Mouse (Mus musculus) cerebellum, postnatal 10 days (tissue): ENCODE measurements around the gene Fam110a.

Source experiments
- DNase-seq, 2 experiments: peaks; one replicate each; pipeline ENCODE4 v3.0.0; 2021; ENCODE audit warnings: mixed read lengths in 2 of 2

The Fam110a gene

DNA sequence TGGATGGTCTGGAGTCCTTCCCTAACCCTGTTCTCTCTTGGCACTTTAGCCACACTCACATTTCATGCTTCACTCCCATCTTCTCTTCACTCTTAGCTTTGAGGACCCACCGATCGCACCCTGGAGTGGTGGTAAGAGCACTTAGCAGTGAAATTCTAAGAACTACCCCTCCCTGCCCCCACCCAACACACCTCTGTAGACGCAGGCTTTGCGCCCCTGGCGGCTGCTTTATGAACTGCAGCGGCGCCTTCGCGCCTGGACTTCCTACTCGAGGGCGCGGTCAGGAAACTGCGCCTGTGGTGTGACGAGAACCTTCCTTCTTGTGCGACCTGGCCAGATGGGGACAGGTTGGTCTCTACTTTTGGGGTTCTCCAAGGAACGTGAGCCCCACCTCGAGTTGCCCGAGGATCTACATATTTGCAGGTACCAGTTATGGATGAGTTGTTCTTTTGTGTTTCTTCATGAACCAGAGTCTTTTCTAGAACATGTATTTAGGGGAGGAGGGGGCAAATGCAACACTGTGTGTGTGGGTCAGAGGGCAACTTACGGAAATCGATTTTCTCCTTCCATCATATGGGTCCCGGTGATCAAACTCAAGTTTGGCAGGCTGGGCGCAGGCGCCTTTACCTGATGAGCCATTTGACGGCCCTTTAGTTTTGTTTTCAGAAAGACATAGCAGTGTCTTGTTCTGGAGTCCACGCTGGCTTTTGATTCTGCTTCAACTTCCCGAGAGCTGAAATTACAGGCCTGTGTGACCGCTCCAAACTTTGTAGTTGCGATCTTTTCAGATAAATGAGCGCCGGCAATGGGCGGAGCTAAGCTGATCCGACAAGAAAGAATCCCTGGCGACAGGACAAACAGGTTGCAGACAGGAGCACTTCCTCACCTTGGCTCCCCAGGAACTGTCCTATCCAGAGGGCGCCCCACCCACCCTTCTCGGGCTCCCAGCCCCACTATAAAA lies 16.5 kb upstream of the Fam110a start, which contains the start of gene Slc52a3:
TSS of gene Slc52a3 (plus strand) at position 283 of the 961 bp plus-strand sequence.
- DNase-seq = peak; percentile 93 to 96

DNA sequence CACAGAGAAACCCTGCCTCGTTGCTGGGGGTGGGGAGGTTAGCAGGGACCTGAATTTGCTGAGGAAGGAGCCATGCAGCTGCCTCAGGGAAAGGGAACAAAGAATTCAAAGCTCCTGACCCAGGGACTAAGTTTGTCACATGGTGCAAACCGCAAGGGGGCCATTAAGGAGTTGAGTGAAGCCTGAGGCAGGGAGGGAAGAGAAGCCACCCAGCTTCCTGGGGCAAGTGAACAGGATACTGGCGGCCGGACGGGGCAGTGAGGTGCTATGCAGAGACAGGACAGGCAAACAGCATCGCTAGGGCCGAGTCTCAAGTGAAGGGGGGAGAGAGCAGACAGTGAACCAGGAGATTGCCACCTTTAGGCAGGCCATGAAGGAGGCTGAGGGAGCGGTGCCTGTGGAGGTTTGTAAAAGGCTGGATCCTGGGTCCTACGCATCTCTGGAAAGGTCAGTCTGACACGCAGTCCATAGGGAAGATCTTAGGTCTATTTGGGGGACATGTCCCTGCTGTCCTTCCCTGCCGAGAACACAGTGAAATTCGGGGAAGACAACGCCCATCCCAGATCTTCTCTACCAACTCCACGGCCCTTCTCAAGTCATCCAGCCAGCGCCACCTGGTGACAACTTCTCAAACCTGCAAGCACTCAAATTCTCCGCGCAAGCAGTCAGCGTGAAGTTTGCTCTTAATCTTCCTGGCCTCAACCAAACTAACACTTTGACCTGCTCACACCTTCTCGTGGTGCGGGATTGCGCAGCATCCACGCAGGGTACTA lies 14.5 kb upstream of the Fam110a start:
- DNase-seq = peak; percentile 88 to 92

DNA sequence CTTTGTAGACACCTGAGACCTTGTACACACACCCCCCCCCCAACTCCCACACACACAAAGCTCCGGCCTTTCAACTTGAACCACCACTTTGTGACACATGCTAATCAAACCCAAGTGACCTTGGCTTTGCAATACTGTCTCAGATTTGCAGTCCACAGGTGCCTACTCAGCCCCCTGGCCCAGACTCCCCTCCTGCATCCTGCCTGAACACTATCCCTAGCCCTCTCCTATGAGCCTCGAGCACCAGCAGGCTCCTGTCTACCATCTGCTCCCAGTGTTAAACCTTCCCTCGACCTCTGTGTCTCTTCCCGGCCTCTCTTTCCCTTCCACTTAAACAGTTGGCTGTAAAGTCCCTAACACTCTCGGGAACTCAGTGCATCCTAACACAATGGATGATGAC lies 11.4 kb upstream of the Fam110a start:
- peak; percentile 54 to 62 for DNase-seq

DNA sequence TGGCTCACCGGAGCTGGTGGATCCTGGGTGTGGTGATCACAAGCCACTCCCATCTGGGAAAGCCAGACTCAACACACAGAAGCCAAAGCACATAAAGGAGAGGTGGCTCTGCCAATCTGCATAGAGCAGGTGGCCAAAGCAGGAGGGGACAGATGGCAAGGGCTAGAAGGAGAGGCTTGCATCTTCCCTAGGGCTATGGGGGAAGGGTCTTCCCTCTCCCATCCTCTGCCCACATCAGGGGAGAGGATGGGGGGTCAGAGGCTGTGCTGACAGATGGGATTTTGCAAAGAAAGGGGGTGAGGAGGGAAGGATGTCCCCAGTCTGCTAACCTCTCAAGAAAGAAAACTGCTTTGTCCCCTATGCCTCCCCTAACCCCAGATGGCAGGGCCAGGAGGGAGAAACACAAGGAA lies 11.0 kb upstream of the Fam110a start:
- peak; percentile 89 to 94 for DNase-seq

DNA sequence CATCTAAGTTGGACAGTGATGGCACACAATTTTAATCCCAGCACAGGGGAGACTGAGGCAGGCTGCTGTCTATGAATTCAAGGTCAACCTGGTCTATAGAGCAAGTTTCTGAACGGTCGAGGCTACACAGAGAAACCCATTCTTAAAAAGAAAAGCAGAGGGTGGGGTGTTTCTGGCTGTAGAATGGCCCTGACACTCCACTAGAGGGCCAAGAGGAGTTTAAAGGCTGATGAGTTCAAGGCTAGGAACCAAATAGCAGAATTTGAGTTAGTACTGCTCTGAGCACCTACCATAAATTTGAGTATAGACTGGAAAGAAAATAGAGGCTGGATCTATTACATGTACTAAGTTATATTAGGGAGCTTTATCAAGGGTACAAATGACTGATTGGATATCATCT lies 9.0 kb upstream of the Fam110a start:
- DNase-seq = no peak

DNA sequence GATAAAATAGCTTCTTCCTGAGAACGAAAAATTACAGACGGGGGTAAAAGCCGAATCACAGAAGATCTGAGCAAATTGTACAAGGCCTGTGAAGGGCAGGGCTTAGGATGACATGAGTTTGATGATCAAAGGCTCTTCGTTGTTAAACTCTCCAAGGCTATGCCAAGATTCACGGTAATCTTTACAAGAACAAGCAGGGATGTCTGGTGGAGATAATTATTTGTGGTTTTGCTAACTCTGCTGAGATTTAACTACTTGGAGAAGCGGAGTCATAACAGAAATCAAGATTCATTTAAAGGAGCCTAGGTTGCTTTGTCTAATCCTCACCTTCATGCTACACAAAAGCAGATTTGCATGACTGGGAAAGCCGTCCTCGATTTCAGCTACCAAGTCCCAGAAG lies 6.9 kb upstream of the Fam110a start:
- DNase-seq = no peak

DNA sequence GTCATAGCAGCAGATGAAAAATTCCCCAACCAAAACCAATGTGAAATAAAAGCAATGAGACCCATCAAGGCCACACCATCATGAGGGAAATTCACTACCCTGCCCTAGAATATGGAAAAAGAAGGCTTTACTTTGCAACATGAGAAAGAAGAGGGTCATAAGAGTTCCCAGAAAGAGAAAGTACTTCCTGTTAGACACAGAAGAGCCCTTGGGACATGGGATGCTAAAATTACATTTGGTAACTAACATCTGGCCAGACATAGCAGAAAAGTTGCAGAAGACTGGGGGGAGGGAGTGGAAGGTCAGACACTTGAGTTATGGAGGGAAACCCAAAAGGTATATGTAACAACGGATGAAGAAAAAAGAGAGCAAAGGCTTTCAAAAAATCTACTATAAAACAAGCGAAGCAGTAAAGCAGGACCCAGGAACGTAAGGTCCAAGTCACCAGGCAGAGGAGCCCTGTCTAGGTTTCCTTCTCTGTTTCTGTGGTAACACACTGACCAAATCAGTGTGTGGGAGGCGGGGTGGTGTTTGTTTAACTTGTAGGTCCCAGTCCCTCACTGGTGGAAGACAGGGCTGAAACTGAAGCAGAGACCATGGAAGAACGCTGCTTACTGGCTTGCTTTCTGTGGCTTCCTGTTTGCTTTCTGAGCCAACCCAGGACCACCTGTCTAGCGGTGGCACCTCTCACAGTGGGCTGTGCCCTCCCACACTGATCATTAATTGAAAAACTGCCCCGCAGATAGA lies 5.6 kb upstream of the Fam110a start:
- no peak for DNase-seq

DNA sequence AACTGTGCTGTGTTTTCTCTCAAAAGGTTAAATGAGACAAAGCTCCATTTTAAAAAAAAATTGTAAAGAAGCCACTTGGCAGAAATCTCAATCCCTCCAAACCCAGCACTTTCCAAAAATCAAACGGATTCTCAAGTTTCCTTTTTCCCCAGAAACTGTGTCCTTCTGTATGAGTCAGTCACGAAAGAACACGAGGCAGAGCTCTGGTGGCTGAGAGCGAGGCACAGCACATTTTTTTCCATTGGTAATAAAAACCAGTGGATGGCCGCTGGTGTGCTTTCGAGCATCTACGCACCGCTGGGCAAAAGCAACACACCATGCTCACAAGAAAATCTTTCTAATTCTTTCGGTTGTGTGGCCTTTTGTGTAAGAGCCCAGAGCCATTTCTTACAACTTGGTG lies 4.0 kb upstream of the Fam110a start:
- DNase-seq = no peak

DNA sequence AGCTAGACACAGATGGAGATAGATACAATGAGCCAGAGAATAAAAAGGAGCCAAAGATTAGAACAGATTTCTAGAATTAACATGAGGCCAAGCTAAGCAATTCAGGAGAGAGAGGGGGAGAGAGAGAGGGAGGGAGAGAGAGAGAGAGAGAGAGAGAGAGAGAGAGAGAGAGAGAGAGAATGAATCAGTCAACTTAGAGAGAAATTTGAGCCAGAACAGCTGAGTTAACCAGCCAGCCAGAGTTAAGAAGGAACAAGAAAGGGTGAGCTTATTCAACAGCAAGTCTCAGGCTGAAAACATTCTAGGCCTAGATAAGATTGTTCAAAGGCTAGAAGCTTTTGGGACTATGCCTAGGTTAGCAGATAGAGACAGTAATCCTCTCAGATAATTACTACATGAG lies 2.5 kb upstream of the Fam110a start:
- DNase-seq = no peak

DNA sequence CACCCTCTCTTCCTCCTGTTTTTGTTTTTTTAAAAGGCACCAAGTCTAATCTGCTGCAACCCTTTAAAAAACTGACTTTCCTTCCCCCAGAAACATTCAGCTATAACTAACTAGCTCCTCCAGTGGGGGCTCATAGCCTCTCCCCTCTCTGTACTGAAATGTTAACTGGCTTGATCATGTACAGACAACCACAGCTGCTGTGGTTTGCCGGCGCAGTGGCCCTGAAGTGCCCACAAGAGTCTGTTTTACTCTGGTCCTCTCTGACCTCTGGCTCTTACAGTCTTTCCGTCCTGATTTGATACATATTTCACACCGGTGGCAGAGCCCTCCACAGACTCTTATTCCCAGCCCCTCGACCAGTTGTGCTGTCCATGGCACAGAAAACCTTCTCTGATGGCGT lies 1.2 kb upstream of the Fam110a start:
- DNase-seq = no peak

DNA sequence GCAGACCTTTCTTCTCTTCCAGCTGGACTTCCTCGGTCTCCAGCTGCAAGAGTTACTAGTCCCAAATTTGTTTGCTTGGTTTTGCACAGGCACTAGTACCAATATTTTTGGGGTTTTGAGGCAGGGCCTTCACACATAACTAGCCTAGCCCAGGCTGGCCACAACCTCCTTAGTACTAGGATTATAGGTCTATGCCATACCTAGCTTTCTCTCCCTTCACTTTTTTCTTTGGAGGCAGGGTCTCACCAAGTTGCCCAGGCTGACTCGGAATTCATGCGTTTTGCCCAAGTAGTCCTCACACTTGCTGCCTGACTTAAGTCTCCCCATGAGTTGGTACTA lies 305 bp upstream of the Fam110a start:
- no peak for DNase-seq

DNA sequence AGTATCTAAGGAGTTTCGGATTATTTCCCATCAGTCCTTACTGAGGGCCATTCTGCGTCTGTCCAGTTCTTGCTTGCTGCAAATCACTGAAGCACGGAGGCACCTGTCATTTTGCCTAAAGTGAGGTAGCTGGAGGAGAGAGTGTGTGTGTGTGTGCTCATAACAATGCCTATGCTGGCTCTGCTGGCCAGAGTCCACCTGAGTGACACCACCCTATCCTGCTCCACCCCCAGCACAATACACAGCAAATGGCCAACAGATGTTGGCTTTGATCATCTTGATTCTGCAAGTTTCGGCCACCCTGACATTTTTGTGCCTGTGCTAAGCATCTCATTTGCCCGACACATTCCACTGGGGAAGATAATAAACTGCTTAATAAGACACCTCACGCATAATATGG lies 1.5 kb downstream of the Fam110a start:
- DNase-seq = peak in 1 of 2 experiments; percentile 33

DNA sequence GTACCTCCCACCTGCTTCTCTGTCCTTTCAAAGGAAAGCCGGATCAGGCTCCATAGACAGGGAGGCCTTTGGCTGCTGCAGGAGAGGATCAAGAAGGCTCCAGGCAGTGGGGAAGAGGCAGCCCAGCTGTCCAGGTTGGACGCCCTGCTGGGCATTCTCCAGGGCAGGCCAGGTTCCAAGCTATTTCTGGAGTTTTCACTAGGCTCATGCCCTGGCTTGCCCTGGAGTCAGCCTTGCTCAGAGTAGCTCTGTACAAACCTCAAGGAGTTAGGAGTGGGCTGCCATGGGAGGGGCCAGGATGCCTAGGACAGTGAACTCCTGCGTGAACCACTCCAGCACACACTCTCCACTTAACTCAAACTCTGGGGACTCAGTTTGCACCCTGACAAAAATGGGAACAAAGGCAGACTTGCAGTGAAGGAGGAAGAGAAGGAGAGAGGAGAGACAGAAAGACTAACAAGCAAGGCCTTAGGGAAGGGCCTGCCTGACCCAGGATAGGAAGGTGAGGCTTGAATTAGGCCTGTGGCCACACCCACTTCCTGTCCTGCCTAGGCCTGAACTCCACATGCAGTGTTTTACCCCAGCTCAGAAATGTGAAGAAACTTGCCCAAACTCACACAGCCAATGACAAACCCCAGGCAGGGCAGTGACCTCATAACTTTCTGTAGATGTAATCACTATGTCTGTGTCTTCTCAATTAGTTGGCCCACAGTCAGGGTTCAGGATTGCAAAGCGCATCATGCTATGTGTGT lies 2.2 kb downstream of the Fam110a start:
- DNase-seq = peak; percentile 79 to 86

DNA sequence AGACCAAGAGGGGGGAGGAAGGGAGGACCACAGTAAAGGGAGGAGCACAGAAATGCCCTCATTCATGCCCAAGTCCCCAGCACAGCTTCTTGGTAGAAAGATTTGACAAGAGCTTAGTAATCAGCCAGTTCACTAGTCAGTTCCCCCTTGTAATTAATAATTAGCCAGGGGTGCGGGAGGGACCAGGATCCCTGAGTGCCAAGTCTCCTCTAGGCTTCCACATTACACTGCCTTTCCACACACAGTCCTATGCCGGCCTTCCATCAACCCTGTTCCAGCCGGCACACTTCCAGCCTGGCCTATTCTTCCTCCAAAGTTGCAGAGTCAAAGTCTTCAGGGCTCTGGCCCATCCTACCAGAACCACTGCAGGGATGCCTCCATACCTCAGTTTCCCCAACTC lies 4.0 kb downstream of the Fam110a start:
- no peak for DNase-seq

DNA sequence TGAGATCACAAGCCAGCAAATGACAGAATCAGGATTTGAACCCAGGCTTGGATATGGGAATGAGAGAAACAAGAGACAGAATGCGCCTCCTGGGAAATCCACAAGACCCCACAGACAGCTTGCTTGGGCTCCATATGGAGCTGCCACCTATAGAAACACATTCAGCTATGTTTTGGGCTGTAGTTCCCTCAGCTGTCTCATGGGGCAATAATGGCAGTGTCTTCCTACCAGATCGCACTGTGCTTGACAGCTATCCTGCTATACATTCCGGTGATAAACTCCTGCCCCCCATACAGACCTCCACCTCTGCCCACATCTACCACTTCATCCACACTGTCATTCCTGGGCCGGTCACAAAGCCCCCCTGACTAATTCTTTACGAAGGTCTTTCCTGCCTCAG lies 4.7 kb downstream of the Fam110a start:
- no peak for DNase-seq

DNA sequence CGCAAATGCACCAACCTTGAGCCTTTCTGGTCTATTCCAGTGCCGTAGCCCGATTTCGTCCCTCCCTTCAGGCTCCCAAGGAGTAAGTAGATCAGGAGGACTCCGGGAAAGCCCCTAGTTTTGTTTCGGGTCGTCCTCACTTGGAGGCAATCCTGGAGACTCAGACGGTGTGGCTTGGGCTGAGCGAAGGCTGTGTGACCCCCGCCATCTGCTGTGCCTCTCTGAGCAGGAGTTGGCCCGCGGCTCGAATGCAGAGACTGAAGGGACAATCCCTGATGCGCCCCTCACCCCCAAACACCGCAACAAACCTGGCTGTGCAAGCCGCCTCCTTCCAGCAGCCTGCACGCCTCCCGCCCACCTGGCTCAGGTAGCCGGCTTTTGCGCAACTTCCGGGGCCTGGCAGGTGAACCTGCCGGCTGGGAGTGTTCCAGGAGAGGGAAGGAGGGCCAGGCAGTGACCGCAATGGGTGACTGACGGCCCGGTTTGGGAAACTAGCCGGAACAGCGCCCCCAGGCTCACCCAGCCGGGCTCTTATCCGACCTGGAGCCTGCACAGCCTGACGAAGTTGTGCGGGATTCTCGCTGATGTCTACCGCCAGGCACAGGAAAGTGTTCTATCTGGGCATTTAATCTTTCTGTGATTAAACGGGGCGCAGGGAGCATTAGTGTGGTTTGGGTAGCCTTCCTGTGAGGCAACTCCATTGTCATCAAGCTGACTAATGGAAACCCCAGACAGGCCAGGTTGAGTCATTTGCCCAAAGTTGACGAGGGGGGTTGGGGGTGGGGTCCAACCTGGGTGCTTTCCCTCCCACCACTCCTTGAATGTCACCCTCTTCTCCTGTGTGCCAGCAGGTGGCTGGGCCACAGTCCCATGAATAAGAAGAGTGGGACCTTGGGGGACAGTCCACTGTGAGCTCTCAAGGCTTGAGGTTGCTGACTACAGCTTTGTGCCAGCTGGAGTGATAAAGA lies 6.1 kb downstream of the Fam110a start:
- peak; percentile 71 to 79 for DNase-seq

DNA sequence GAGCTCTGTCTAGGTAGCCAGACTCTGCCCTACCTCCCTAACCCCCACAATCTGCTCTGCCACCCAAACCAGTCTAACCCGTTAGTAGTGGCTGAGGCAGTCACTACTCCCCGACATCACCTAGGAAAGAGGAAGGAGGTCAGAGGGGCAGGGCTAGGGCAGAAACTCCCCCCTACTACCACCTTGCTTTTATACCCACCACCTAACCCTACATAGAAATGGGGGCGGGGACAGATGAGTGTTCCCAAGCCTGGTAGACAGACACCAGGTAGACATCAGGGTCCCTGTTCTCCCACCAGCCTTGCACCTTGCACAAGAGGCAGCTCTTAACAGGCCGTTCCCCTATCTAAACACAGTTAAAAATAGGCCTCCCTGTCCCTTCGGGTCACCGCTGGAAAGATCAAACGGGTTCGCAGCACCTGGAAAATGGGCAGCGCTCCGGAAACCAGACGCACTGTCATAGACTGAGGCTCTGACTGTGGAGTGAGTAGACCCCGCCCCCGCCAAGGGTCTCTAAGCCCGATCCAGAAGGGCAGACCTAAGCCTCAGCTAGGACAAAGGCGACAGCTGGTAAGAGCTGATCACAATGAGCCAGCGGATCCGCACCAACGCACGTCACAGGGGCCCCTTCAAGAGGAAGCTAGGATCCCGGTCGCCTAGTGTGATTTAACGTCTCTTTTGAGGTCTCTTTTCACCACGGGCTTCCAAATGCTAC lies 7.0 kb downstream of the Fam110a start:
- peak; percentile 69 to 71 for DNase-seq

DNA sequence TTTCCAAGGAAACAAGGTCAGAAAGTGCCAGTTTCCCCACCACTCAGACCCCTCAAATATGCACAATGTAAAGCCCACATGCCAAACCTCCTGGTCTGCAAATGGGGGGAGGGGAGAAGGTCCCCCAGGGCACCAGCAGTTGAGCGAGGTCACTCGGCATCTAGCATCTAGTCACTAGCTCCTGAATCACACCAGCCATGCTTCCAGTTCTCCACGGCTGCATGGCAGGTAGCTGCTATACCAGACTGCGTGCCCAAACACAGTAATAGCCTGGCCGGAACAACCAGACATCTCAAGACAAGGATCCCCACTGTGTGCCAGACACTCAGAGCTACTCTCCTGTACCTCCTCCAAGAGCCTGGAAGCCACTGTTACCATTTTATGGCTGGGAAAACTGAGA lies 8.3 kb downstream of the Fam110a start:
- no peak for DNase-seq

DNA sequence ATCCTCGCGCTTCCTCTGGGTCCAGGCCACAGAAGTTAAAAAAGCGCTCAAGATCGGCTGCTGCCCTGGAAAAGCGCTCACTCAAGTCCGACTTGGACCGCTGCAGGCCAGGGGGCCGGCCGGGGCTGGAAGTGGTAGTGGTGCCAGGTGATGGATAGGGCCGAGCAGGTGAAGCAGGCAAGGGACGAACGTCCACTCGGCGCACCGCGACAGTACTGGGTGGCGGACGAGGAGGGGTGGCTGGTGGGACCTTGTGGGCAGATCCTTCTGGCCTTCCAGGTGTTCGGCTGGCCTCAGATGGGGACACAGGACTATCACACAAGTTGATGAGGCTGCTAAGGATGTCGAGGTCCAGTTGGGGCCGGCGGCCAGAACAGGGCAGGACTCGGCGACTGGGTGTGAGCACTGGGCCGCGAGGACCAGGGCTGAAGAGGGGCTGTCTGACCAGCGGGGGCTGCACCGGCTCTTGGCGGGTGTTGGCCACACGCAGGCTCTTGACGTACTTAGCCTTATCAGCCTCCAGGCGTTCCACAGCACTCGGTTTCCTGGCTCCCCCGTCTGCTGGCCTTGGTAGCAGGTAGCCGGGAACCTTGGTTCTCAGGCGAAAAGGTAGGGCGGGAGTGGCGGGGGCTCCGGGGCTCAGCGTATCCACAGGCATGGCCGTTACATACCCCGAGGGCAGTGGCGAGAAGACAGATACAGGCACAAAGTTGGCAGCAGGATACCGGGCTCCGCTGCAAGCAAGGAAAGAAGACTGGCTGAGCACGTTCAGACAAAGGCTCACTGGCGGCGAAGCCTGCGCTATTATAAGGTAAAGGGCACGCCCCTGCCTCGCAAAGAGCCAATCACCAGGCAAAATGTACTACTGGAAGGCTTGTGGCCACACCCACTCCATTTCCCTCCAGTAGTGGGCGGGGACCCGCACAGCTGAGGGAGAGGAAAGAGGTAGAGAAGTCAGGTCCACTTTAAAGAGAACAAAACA lies 9.5 kb downstream of the Fam110a start:
- peak; percentile 82 to 88 for DNase-seq
